Comparison of ENCODE assay signal across 7 mouse cellular contexts in the genomic region with DNA sequence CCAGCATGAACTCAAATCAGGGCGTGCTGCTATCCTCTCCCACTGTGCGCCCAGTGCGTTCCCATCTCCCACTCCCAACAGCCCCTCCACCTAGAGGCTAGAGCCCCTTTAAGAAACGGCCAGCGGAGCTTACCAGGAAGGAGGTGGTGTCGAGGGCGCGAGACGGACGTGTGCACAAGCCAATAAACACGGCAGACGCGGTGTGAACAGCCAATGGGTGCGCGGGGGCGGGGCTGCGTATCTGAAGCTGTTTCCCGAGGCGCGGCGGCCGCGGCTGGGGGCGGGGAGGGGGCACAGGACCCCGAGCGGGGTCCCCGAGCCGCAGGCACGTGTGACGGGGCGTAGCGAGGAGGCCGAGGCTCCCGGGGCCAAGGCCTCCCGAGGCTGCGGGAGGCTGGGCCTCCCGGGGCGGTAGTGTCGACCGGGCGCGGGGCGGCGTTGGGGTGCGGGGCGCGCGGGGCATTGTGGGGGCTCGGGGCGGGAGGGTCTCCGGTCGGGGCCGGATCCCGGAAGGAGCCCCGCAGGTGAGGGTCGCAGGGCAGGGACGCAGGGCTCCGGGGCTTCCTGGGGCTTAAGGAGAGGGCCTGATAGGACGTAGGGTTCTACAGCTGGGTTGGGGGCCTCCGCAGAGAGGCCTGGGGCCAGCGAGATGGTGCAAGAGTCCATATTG. TPM values are rescaled to one million over a fixed set of nuclear protein-coding genes. Genes with fewer than 3 reads are reported as not detected.
DNase-seq lines count a peak whose midpoint lies in the region; ATAC-seq and TF ChIP-seq lines count a peak whose summit lies in the region.

A gene (plus strand): TSS at position 213 of the 670 bp plus-strand sequence.
A gene (minus strand): TSS at position 445 of the 670 bp plus-strand sequence.

- no peaks in the 10 kb centered on the region for H3K9me3 ChIP-seq in embryonic facial prominence, embryonic 11.5 days (replicated peaks; ENCODE audit: control insufficient read depth, low read length)
- H3K9me3 ChIP-seq in limb, embryonic 12.5 days, result no peaks in the 10 kb centered on the region
- no peaks in the 10 kb centered on the region for H3K9me3 ChIP-seq in midbrain, embryonic 15.5 days

- TF ChIP-seq CTCF in kidney, adult 2 months (conservative IDR thresholded peaks at IDR 0.05; ENCODE audit: insufficient read depth, insufficient read length, low read depth, low read length), result no peak
- TF ChIP-seq CTCF in spleen, adult 2 months (IDR thresholded peaks at IDR 0.05; ENCODE audit: extremely low read depth, insufficient read depth, insufficient read length, insufficient replicate concordance), result no peak

- DNase-seq in adrenal gland, postnatal 14 days, result peak; percentile 98
- DNase-seq in embryonic facial prominence, embryonic 11.5 days (ENCODE audit: low spot score), result peak; percentile 98
- DNase-seq in heart, adult 11 months, result peak; percentile 100
- peak; percentile 99 for DNase-seq in kidney, adult 2 months
- DNase-seq in spleen, adult 2 months (ENCODE audit: low read depth in 1 of 2, low spot score in 2 of 2), result peak; percentile 86 to 95

- no peaks in the 10 kb centered on the region for H3K27me3 ChIP-seq in embryonic facial prominence, embryonic 11.5 days (ENCODE audit: control insufficient read depth, insufficient read depth, low read length)
- no peaks in the 10 kb centered on the region for H3K27me3 ChIP-seq in kidney, adult 2 months (replicated peaks; ENCODE audit: control insufficient read depth, insufficient read depth, low read length)
- no peaks in the 10 kb centered on the region for H3K27me3 ChIP-seq in limb, embryonic 12.5 days
- H3K27me3 ChIP-seq in midbrain, embryonic 15.5 days (replicated peaks), result no peaks in the 10 kb centered on the region
- no peaks in the 10 kb centered on the region for H3K27me3 ChIP-seq in spleen, adult 2 months (ENCODE audit: control insufficient read depth, insufficient read depth, low read length)

- no peak for TF ChIP-seq POLR2A in kidney, adult 2 months (IDR thresholded peaks at IDR 0.05; ENCODE audit: low read depth, low read length)
- peak; percentile 19 for TF ChIP-seq POLR2A in spleen, adult 2 months (IDR thresholded peaks at IDR 0.05; ENCODE audit: low read depth, low read length)

- peak within 1 kb of the TSS; percentile 79 for H3K4me2 ChIP-seq in embryonic facial prominence, embryonic 11.5 days (ENCODE audit: low read depth, low read length)
- H3K4me2 ChIP-seq in limb, embryonic 12.5 days, result peak within 1 kb of the TSS; percentile 79
- peak within 1 kb of the TSS; percentile 79 for H3K4me2 ChIP-seq in midbrain, embryonic 15.5 days

- peak within 1 kb of the TSS; percentile 82 for H3K27ac ChIP-seq in embryonic facial prominence, embryonic 11.5 days (replicated peaks; ENCODE audit: low read depth, low read length)
- peak within 1 kb of the TSS; percentile 62; the same call in 1 of the 2 replicates for H3K27ac ChIP-seq in kidney, adult 2 months (ENCODE audit: insufficient read depth, low read depth, low read length)
- peak within 1 kb of the TSS; percentile 88 for H3K27ac ChIP-seq in limb, embryonic 12.5 days
- peak within 1 kb of the TSS; percentile 90 for H3K27ac ChIP-seq in midbrain, embryonic 15.5 days
- H3K27ac ChIP-seq in spleen, adult 2 months (ENCODE audit: insufficient read depth, low read length), result peak within 1 kb of the TSS; percentile 83

- peaks cover 12% of the 10 kb centered on the region; the same call in 1 of the 2 replicates for H3K36me3 ChIP-seq in embryonic facial prominence, embryonic 11.5 days (replicated peaks; ENCODE audit: control insufficient read depth, insufficient read depth, low read depth, low read length)
- no peaks in the 10 kb centered on the region for H3K36me3 ChIP-seq in kidney, adult 2 months (ENCODE audit: control insufficient read depth, insufficient read depth, low read length)
- H3K36me3 ChIP-seq in limb, embryonic 12.5 days, result peaks cover 33% of the 10 kb centered on the region
- peaks cover 26% of the 10 kb centered on the region for H3K36me3 ChIP-seq in midbrain, embryonic 15.5 days (replicated peaks)
- peaks cover 19% of the 10 kb centered on the region for H3K36me3 ChIP-seq in spleen, adult 2 months (ENCODE audit: control insufficient read depth, insufficient read depth, low read length)

- H3K4me3 ChIP-seq in embryonic facial prominence, embryonic 11.5 days (ENCODE audit: low read depth, low read length), result peak within 1 kb of the TSS; percentile 88
- H3K4me3 ChIP-seq in kidney, adult 2 months (ENCODE audit: insufficient read depth, low read depth, low read length), result peak within 1 kb of the TSS; percentile 79
- peak within 1 kb of the TSS; percentile 78 for H3K4me3 ChIP-seq in limb, embryonic 12.5 days (replicated peaks)
- H3K4me3 ChIP-seq in midbrain, embryonic 15.5 days, result peak within 1 kb of the TSS; percentile 87
- H3K4me3 ChIP-seq in spleen, adult 2 months (ENCODE audit: extremely low read depth, insufficient read depth, insufficient read length), result peak within 1 kb of the TSS; percentile 89

- 1% methylated on average over 60 of the region's 61 CpGs for WGBS in embryonic facial prominence, embryonic 11.5 days
- WGBS in kidney, adult 2 months, result under 1% methylated on average over 61 of the region's 61 CpGs
- WGBS in limb, embryonic 12.5 days, result under 1% methylated on average over 51 of the region's 61 CpGs
- under 1% methylated on average over 57 of the region's 61 CpGs for WGBS in midbrain, embryonic 15.5 days
- WGBS in spleen, adult 2 months, result under 1% methylated on average over 54 of the region's 61 CpGs

- H3K4me1 ChIP-seq in embryonic facial prominence, embryonic 11.5 days (ENCODE audit: control insufficient read depth, insufficient read depth, low read length), result no peaks in the 10 kb centered on the region; the same call in none of the 2 replicates
- H3K4me1 ChIP-seq in kidney, adult 2 months (ENCODE audit: control insufficient read depth, insufficient read depth, low read length), result peaks cover 13% of the 10 kb centered on the region; the same call in 1 of the 2 replicates
- peaks cover 20% of the 10 kb centered on the region for H3K4me1 ChIP-seq in limb, embryonic 12.5 days (replicated peaks)
- H3K4me1 ChIP-seq in midbrain, embryonic 15.5 days, result peaks cover 34% of the 10 kb centered on the region
- H3K4me1 ChIP-seq in spleen, adult 2 months (ENCODE audit: control insufficient read depth, insufficient read depth, insufficient read length), result peaks cover 6% of the 10 kb centered on the region; the same call in 1 of the 2 replicates

- ATAC-seq in embryonic facial prominence, embryonic 11.5 days (replicated peaks; ENCODE audit: insufficient number of reproducible peaks, low FRiP score, low TSS enrichment, low read depth), result peak; percentile 92
- ATAC-seq in limb, embryonic 12.5 days (ENCODE audit: insufficient number of reproducible peaks, insufficient read depth, low FRiP score, low TSS enrichment, low read depth), result peak; percentile 88
- peak; percentile 95 for ATAC-seq in midbrain, embryonic 15.5 days (replicated peaks)

- peak within 1 kb of the TSS; percentile 95 for H3K9ac ChIP-seq in embryonic facial prominence, embryonic 11.5 days (replicated peaks; ENCODE audit: low read length)
- H3K9ac ChIP-seq in limb, embryonic 12.5 days (replicated peaks), result peak within 1 kb of the TSS; percentile 97
- peak within 1 kb of the TSS; percentile 88 for H3K9ac ChIP-seq in midbrain, embryonic 15.5 days

RNA-seq across cellular contexts. Expression of the first gene that starts in this region (rescaled TPM):
- 235 and 252 TPM in 2 replicates for total RNA-seq in adrenal gland, postnatal 14 days (2021)
- polyA plus RNA-seq in embryonic facial prominence, embryonic 11.5 days (2014; fragmentation: Nextera tagmentation; extraction: Ambion mirVana), result 175 and 196 TPM in 2 replicates
- 320 and 410 TPM in 2 replicates for polyA plus RNA-seq in kidney, adult 2 months (2012; rRNA removed)
- 280 and 286 TPM in 2 replicates for polyA plus RNA-seq in limb, embryonic 12.5 days (2016; fragmentation: Nextera tagmentation; extraction: Ambion mirVana)
- 450 and 462 TPM in 2 replicates for polyA plus RNA-seq in midbrain, embryonic 15.5 days (2015; fragmentation: Nextera tagmentation; extraction: Ambion mirVana)
- 305 and 370 TPM in 2 replicates for polyA plus RNA-seq in spleen, adult 2 months (2012; rRNA removed)

RNA-seq across cellular contexts. Expression of the second gene that starts in this region (rescaled TPM):
- 78.9 and 83.1 TPM in 2 replicates for total RNA-seq in adrenal gland, postnatal 14 days (2021)
- polyA plus RNA-seq in embryonic facial prominence, embryonic 11.5 days (2014; fragmentation: Nextera tagmentation; extraction: Ambion mirVana), result 47.4 and 49.9 TPM in 2 replicates
- 151 TPM in 2 replicates for polyA plus RNA-seq in kidney, adult 2 months (2012; rRNA removed)
- 50.3 and 50.7 TPM in 2 replicates for polyA plus RNA-seq in limb, embryonic 12.5 days (2016; fragmentation: Nextera tagmentation; extraction: Ambion mirVana)
- polyA plus RNA-seq in midbrain, embryonic 15.5 days (2015; fragmentation: Nextera tagmentation; extraction: Ambion mirVana), result 46.4 and 51.7 TPM in 2 replicates
- polyA plus RNA-seq in spleen, adult 2 months (2012; rRNA removed), result 50.2 and 52.0 TPM in 2 replicates

Comparison
In these comparisons a context has a peak if more than half of its experiments do, and no peak if none do; other contexts are left out.
1. Peak in every context shown above with its lines: DNase-seq, ATAC-seq, H3K4me3 ChIP-seq and H3K27ac ChIP-seq.